Mouse (Mus musculus) heart, embryonic 10.5 days (tissue): Measurements from ENCODE around the gene B230118H07Rik. TPM values are rescaled to one million over a fixed set of nuclear protein-coding genes. Genes with fewer than 3 reads are reported as not detected.

Source experiments
- DNase-seq: peaks from one replicate; pipeline ENCODE4 v3.0.0-alpha.2; 2017; ENCODE audit warnings: low spot score
- H3K27ac ChIP-seq: fragments of 300-500 bp; sonication (generic); 2 replicates; pipeline ENCODE4 v1.5.1; 2016; ENCODE audit warnings: mild to moderate bottlenecking
- H3K27me3 ChIP-seq: fragments of 300-500 bp; sonication (generic); 2 replicates; pipeline ENCODE4 v1.6.1; 2016; ENCODE audit warnings: mild to moderate bottlenecking; ENCODE audit not compliant: poor library complexity, insufficient read depth, severe bottlenecking
- H3K36me3 ChIP-seq: fragments of 300-500 bp; sonication (generic); 2 replicates; pipeline ENCODE4 v1.6.1; 2016; ENCODE audit warnings: mild to moderate bottlenecking, moderate library complexity
- H3K4me1 ChIP-seq: fragments of 300-500 bp; sonication (generic); 2 replicates; pipeline ENCODE4 v1.6.1; 2016; ENCODE audit warnings: mild to moderate bottlenecking
- H3K4me3 ChIP-seq: fragments of 300-500 bp; sonication (generic); 2 replicates; pipeline ENCODE4 v1.5.1; 2016; ENCODE audit warnings: mild to moderate bottlenecking, moderate library complexity
- H3K9me3 ChIP-seq: fragments of 300-500 bp; sonication (generic); 2 replicates; pipeline ENCODE4 v1.6.1; 2016; ENCODE audit warnings: mild to moderate bottlenecking, moderate library complexity
- WGBS: fragments of 180-500 bp; shearing (Covaris S2); methylation state at CpG from one replicate; pipeline ENCODE4 v1.1.7; 2016; 5-methylcytosine and 5-hydroxymethylcytosine counted together
- polyA plus RNA-seq: library from polyadenylated mRNA; unstranded; fragments of >200 nt; fragmentation: Nextera tagmentation; extraction: Ambion mirVana; gene quantifications from 2 replicates; pipeline ENCODE4 v1.2.1, GENCODE M21; 2016

B230118H07Rik gene
- polyA plus RNA-seq, 1 experiment from 2014 or later, result 50.9 TPM

- DNase-seq, result peak; percentile 85
- Histone ChIP-seq H3K36me3 (no peaks in the 10 kb centered on the region), H3K27me3 (no peaks in the 10 kb centered on the region), H3K4me1 (no peaks in the 10 kb centered on the region), H3K4me3 (no peak overlapping the region), H3K27ac (no peak overlapping the region), H3K9me3 (no peaks in the 10 kb centered on the region)
- 21% methylated on average over 9 of the region's 9 CpGs for WGBS
Measured at GRCm38 (mm10) chr2:101665058-101665702, 15.8 kb upstream of the B230118H07Rik start.

GRCm38 (mm10) chr2:101660536-101660935 is 11.2 kb upstream of the B230118H07Rik start:
- Histone ChIP-seq H3K4me3 (no peak overlapping the region), H3K9me3 (no peaks in the 10 kb centered on the region), H3K36me3 (no peaks in the 10 kb centered on the region), H3K4me1 (no peaks in the 10 kb centered on the region), H3K27me3 (no peaks in the 10 kb centered on the region), H3K27ac (no peak overlapping the region)
- no peak for DNase-seq
- WGBS, result 77% methylated on average over 2 of the region's 2 CpGs

- WGBS, result 16% methylated on average over 14 of the region's 14 CpGs
- no peak for DNase-seq
- H3K4me3 ChIP-seq, result peak overlapping the region; percentile 52
- H3K36me3 ChIP-seq, result no peaks in the 10 kb centered on the region
- no peak overlapping the region for H3K27ac ChIP-seq
- H3K9me3 ChIP-seq, result no peaks in the 10 kb centered on the region
- H3K27me3 ChIP-seq, result no peaks in the 10 kb centered on the region
- peaks cover 4% of the 10 kb centered on the region; the same call in 1 of the 2 replicates for H3K4me1 ChIP-seq
Measured at GRCm38 (mm10) chr2:101652921-101653597, 3.7 kb upstream of the B230118H07Rik start.

GRCm38 (mm10) chr2:101652204-101652920 is 3.0 kb upstream of the B230118H07Rik start:
- Histone ChIP-seq H3K27me3 (no peaks in the 10 kb centered on the region), H3K36me3 (no peaks in the 10 kb centered on the region), H3K27ac (no peak overlapping the region), H3K4me3 (peak overlapping the region; percentile 52), H3K9me3 (no peaks in the 10 kb centered on the region), H3K4me1 (peaks cover 4% of the 10 kb centered on the region; the same call in 1 of the 2 replicates)
- no peak for DNase-seq
- WGBS, result 39% methylated on average over 14 of the region's 14 CpGs

GRCm38 (mm10) chr2:101650446-101650845 is 1.1 kb upstream of the B230118H07Rik start:
- 69% methylated on average over 1 of the region's 1 CpGs for WGBS
- Histone ChIP-seq H3K9me3 (no peaks in the 10 kb centered on the region), H3K4me3 (no peak overlapping the region), H3K27ac (no peak overlapping the region), H3K27me3 (no peaks in the 10 kb centered on the region), H3K36me3 (no peaks in the 10 kb centered on the region), H3K4me1 (peaks cover 4% of the 10 kb centered on the region; the same call in 1 of the 2 replicates)
- DNase-seq, result no peak

GRCm38 (mm10) chr2:101648361-101648760 is 971 bp downstream of the B230118H07Rik start:
- Histone ChIP-seq H3K4me1 (peaks cover 4% of the 10 kb centered on the region; the same call in 1 of the 2 replicates), H3K27ac (no peak overlapping the region), H3K27me3 (no peaks in the 10 kb centered on the region), H3K36me3 (no peaks in the 10 kb centered on the region), H3K4me3 (no peak overlapping the region), H3K9me3 (no peaks in the 10 kb centered on the region)
- DNase-seq, result no peak
- 81% methylated on average over 2 of the region's 2 CpGs for WGBS

GRCm38 (mm10) chr2:101645841-101646240 is 3.5 kb downstream of the B230118H07Rik start:
- Histone ChIP-seq H3K36me3 (no peaks in the 10 kb centered on the region), H3K4me1 (no peaks in the 10 kb centered on the region; the same call in 1 of the 2 replicates), H3K9me3 (no peaks in the 10 kb centered on the region), H3K27me3 (no peaks in the 10 kb centered on the region), H3K4me3 (no peak overlapping the region), H3K27ac (no peak overlapping the region)
- no peak for DNase-seq
- 74% methylated on average over 1 of the region's 1 CpGs for WGBS

- no peak overlapping the region for H3K4me3 ChIP-seq
- H3K4me1 ChIP-seq, result no peaks in the 10 kb centered on the region
- H3K9me3 ChIP-seq, result no peaks in the 10 kb centered on the region
- 79% methylated on average over 3 of the region's 3 CpGs for WGBS
- H3K27ac ChIP-seq, result no peak overlapping the region
- H3K36me3 ChIP-seq, result no peaks in the 10 kb centered on the region
- H3K27me3 ChIP-seq, result no peaks in the 10 kb centered on the region
- no peak for DNase-seq
Measured at GRCm38 (mm10) chr2:101639840-101640350, 9.4 kb downstream of the B230118H07Rik start.

- WGBS, result 75% methylated on average over 7 of the region's 7 CpGs
- DNase-seq, result no peak
- Histone ChIP-seq H3K27me3 (no peaks in the 10 kb centered on the region), H3K4me1 (no peaks in the 10 kb centered on the region), H3K4me3 (no peak overlapping the region), H3K36me3 (no peaks in the 10 kb centered on the region), H3K27ac (no peak overlapping the region), H3K9me3 (no peaks in the 10 kb centered on the region)
Measured at GRCm38 (mm10) chr2:101638979-101639839, 10.1 kb downstream of the B230118H07Rik start.

- H3K27ac ChIP-seq, result peak overlapping the region; percentile 88
- H3K4me1 ChIP-seq, result 0 out of 2 replicates have a peak, but pooled peaks cover 3% of the 10 kb centered on the region
- H3K9me3 ChIP-seq, result no peaks in the 10 kb centered on the region
- 2% methylated on average over 31 of the region's 31 CpGs for WGBS
- no peaks in the 10 kb centered on the region for H3K36me3 ChIP-seq
- H3K27me3 ChIP-seq, result no peaks in the 10 kb centered on the region
- peak; percentile 95 for DNase-seq
- peak overlapping the region; percentile 79 for H3K4me3 ChIP-seq
Measured at GRCm38 (mm10) chr2:101628297-101629236, 20.8 kb downstream of the B230118H07Rik start.

GRCm38 (mm10) chr2:101627227-101627626 is 22.1 kb downstream of the B230118H07Rik start:
- H3K9me3 ChIP-seq, result no peaks in the 10 kb centered on the region
- no peaks in the 10 kb centered on the region for H3K27me3 ChIP-seq
- H3K27ac ChIP-seq, result no peak overlapping the region
- H3K4me3 ChIP-seq, result no peak overlapping the region
- DNase-seq, result no peak
- no peaks in the 10 kb centered on the region for H3K36me3 ChIP-seq
- H3K4me1 ChIP-seq, result 0 out of 2 replicates have a peak, but pooled peaks cover 3% of the 10 kb centered on the region
